Mouse (Mus musculus) bone marrow, adult 2 months (tissue): ENCODE measurements around the gene Tmem102.

Experiments used
- CTCF ChIP-seq: fragments of 200-500 bp; IDR thresholded peaks from 2 replicates; pipeline ENCODE4 v1.5.1; 2011; ENCODE audit warnings: low read length, control low read depth; ENCODE audit not compliant: control insufficient read depth, insufficient read depth
- POLR2A ChIP-seq: fragments of 200-500 bp; IDR thresholded peaks from 2 replicates; pipeline ENCODE4 v1.6.1; 2011; ENCODE audit warnings: low read depth, mild to moderate bottlenecking, control low read depth, low read length, borderline replicate concordance; ENCODE audit not compliant: control insufficient read depth

DNA sequence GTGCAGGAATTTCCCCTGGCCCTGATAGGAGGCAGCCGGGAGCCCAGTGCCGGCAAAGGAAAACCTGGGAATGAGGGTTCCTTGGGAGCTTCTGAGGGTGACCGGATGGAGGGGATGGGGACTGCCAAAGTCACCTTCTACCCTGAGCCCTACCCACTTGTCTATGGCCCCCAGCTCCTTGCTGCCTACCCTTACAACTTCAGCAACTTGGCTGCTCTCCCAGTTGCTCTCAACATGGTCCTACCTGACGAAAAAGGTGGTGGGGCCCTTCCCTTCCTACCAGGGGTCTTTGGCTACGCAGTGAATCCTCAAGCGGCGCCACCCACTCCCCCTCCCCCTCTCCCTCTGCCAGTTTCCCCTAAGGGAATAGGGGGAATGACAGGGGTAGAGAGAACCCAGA is 26.4 kb downstream of the Tmem102 start:
- TF ChIP-seq CTCF (no peak), POLR2A (no peak)
